In the genomic region with DNA sequence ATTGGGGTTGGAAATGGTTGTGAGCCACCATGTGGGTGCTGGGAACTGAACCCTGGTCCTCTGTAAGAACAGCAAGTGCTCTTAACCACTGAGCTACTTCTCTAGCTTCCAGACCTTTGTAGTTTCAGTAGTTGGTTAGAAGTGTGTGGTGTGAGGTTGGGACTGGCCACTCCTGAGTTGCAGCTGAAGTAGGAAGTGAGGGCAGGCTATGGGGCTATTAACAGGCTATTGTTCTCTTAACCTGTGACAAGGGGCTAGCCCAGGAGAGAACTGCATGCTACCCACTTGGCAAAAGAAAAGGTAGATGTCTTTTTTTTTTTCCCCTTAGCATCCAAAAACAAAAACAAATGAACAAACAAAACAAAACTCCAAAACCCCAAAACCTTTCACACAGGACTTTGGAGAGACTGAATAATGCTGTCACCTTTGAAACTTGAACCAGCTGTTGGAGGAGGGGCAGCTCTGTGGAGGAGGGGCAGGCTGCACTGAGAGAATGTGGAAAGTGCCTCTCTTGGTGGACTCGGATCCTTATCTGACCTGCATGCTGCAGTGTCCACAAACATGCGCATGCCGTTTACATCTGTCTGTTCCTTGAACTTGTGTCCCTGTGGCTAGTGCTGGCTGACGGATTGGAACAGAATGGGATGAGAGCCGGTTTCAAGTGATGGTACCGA, we compare ENCODE assay signal across 19 mouse cellular contexts.
DNase-seq lines count a peak whose midpoint lies in the region; ATAC-seq lines count a peak whose summit lies in the region.
"Had no signal": no experiment of that assay in that cellular context is flagged by ENCODE, and none has a peak within 500 bp of the region (broad histone marks: within the 10 kb centered on the region; RNA-seq: fewer than 3 reads in every experiment).

No protein-coding gene starts in this region.

- H3K4me3 ChIP-seq in megakaryocyte, embryonic 14.5 days (replicated peaks), result peak overlapping the region; percentile 25
- H3K4me3 ChIP-seq: forebrain, embryonic 10.5 days; forebrain, embryonic 13.5 days; hindbrain, embryonic 12.5 days; intestine, embryonic 15.5 days had no signal

- H3K9me3 ChIP-seq in megakaryocyte, embryonic 14.5 days, result peaks cover 39% of the 10 kb centered on the region
- H3K9me3 ChIP-seq: forebrain, embryonic 10.5 days; forebrain, embryonic 13.5 days; hindbrain, embryonic 12.5 days; intestine, embryonic 15.5 days had no signal

- no peaks in the 10 kb centered on the region for H3K4me1 ChIP-seq in megakaryocyte, embryonic 14.5 days
- H3K4me1 ChIP-seq: forebrain, embryonic 13.5 days; hindbrain, embryonic 12.5 days; intestine, embryonic 15.5 days had no signal

- no peaks in the 10 kb centered on the region for H3K27me3 ChIP-seq in megakaryocyte, embryonic 14.5 days (replicated peaks)
- H3K27me3 ChIP-seq: forebrain, embryonic 13.5 days; hindbrain, embryonic 12.5 days; intestine, embryonic 15.5 days had no signal

- DNase-seq in ES-CJ7 (ENCODE audit: low read depth, low spot score), result peak; percentile 67
- DNase-seq in R1 (ENCODE audit: low read depth, low spot score), result peak; percentile 83
- no peak for DNase-seq in kidney, adult 11 months
- DNase-seq in layer of hippocampus, postnatal 14 days (ENCODE audit: low spot score in 2 of 2), result no peak
- DNase-seq: adrenal gland, postnatal 10 days; adrenal gland, postnatal 36 days; cerebellum, adult 18-20 months; cerebellum, adult 9-10 months; cerebellum, postnatal 14 days; gastrocnemius, postnatal 25 days had no signal

- H3K36me3 ChIP-seq in megakaryocyte, embryonic 14.5 days (replicated peaks; ENCODE audit: low read length), result no peaks in the 10 kb centered on the region
- H3K36me3 ChIP-seq: forebrain, embryonic 10.5 days; hindbrain, embryonic 12.5 days; intestine, embryonic 15.5 days had no signal

- no peak for ATAC-seq in megakaryocyte, adult 5-6 weeks (ENCODE audit: poor library complexity, severe bottlenecking)
- ATAC-seq: CD4-positive, CD25-positive, alpha-beta regulatory T cell, adult 4 months; forebrain, embryonic 13.5 days; forebrain, embryonic 16.5 days; hindbrain, embryonic 16.5 days had no signal

Comparison
In these comparisons a context has a peak if more than half of its experiments do, and no peak if none do; other contexts are left out.
1. DNase-seq: peak in ES-CJ7 (single experiment) and R1 (single experiment); none in kidney, adult 11 months (single experiment) and layer of hippocampus, postnatal 14 days (0 of 2).